Mouse (Mus musculus) brain, embryonic 14.5 days (tissue): ENCODE results near the gene Bach2.

Source experiments
- CTCF ChIP-seq: fragments of 200-500 bp; IDR thresholded peaks from 2 replicates; pipeline ENCODE4 v1.5.1; 2012; ENCODE audit warnings: inconsistent platforms, mild to moderate bottlenecking, moderate library complexity, borderline replicate concordance; ENCODE audit not compliant: insufficient read depth, insufficient read length; ENCODE audit errors: extremely low read depth
- POLR2A ChIP-seq: fragments of 200-500 bp; IDR thresholded peaks from 2 replicates; pipeline ENCODE4 v1.6.1; 2012; ENCODE audit warnings: mild to moderate bottlenecking, inconsistent platforms, borderline replicate concordance; ENCODE audit not compliant: poor library complexity, insufficient read depth, insufficient read length, severe bottlenecking; ENCODE audit errors: extremely low read depth

DNA sequence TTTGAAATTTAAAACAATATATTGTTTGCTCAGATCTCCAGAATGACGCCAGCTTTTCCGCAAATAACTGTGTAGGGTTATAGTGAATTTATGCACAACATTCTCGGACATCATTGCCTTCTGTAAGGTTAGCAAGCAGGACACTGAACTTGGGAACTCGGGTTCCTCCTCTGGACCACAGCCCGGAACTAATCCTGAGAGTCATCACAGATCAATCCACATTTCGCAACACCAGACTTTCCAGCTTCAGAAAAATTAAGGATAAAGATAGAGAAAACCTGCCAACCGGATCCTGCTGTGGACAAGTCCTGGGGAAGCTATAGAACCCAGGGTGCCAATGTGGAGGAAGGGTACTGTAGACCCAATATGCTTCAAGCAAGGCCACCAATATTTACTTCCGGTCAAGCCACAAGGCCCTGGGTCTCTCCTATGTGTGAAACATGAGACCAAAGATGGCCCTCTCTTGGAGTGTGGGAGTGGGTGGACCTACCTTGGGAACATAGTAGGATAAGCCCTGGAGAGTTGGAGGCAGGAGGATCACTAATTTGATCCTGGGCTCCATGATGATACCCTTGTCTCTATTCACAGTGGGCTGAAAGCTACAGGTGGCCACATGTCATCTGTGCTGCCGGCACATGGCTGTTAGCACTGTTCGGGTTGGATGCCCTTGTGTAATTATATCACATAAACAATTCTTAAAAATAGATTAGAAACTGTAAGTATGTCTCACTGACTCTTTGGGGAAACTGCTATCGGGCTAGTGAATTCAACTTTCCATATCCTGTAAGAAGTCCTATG lies 7.1 kb upstream of the Bach2 start:
- no peak for TF ChIP-seq POLR2A
- TF ChIP-seq CTCF, result no peak
